In genomic region chr5:111677847-111678311, GRCm38 (mm10) we compare ENCODE assay signal across 13 mouse cellular contexts. TPM values are rescaled to one million over a fixed set of nuclear protein-coding genes. Genes with fewer than 3 reads are reported as not detected.
DNase-seq lines count a peak whose midpoint lies in the region; ATAC-seq lines count a peak whose summit lies in the region.
"Had no signal": no experiment of that assay in that cellular context is flagged by ENCODE, and none has a peak within 500 bp of the region (broad histone marks: within the 10 kb centered on the region; RNA-seq: fewer than 3 reads in every experiment).

No protein-coding gene starts in this region.

- H3K4me3 ChIP-seq in neural tube, embryonic 11.5 days (ENCODE audit: low read depth, low read length) = no peak overlapping the region
- H3K4me3 ChIP-seq in forebrain, embryonic 12.5 days (replicated peaks) = no peak overlapping the region
- no peak overlapping the region for H3K4me3 ChIP-seq in neural tube, embryonic 13.5 days
- no peak overlapping the region for H3K4me3 ChIP-seq in heart, embryonic 10.5 days

- WGBS in neural tube, embryonic 11.5 days = 25% methylated on average over 6 of the region's 6 CpGs
- 22% methylated on average over 6 of the region's 6 CpGs for WGBS in forebrain, embryonic 12.5 days
- 21% methylated on average over 6 of the region's 6 CpGs for WGBS in neural tube, embryonic 13.5 days
- 51% methylated on average over 6 of the region's 6 CpGs for WGBS in heart, embryonic 10.5 days

- H3K27me3 ChIP-seq in neural tube, embryonic 11.5 days (ENCODE audit: control insufficient read depth, insufficient read depth, low read length) = no peaks in the 10 kb centered on the region; the same call in 1 of the 2 replicates
- no peaks in the 10 kb centered on the region for H3K27me3 ChIP-seq in forebrain, embryonic 12.5 days
- H3K27me3 ChIP-seq in neural tube, embryonic 13.5 days = peaks cover 15% of the 10 kb centered on the region; the same call in 1 of the 2 replicates
- peaks cover 72% of the 10 kb centered on the region for H3K27me3 ChIP-seq in heart, embryonic 10.5 days (ENCODE audit: insufficient read depth, poor library complexity, severe bottlenecking)

- no peaks in the 10 kb centered on the region for H3K36me3 ChIP-seq in neural tube, embryonic 11.5 days (ENCODE audit: control insufficient read depth, insufficient read depth, low read length)
- H3K36me3 ChIP-seq in forebrain, embryonic 12.5 days (replicated peaks) = no peaks in the 10 kb centered on the region
- H3K36me3 ChIP-seq in neural tube, embryonic 13.5 days = no peaks in the 10 kb centered on the region
- H3K36me3 ChIP-seq in heart, embryonic 10.5 days = no peaks in the 10 kb centered on the region

- no peak overlapping the region; the same call in 1 of the 2 replicates for H3K27ac ChIP-seq in neural tube, embryonic 11.5 days (ENCODE audit: low read depth, low read length)
- H3K27ac ChIP-seq in forebrain, embryonic 12.5 days = peak overlapping the region; percentile 86
- H3K27ac ChIP-seq in neural tube, embryonic 13.5 days (replicated peaks) = peak overlapping the region; percentile 23; the same call in 1 of the 2 replicates
- H3K27ac ChIP-seq in heart, embryonic 10.5 days = no peak overlapping the region; the same call in 1 of the 2 replicates

- H3K4me1 ChIP-seq in neural tube, embryonic 11.5 days (ENCODE audit: control insufficient read depth, insufficient read depth, low read length) = peaks cover 23% of the 10 kb centered on the region
- H3K4me1 ChIP-seq in forebrain, embryonic 12.5 days = peaks cover 71% of the 10 kb centered on the region
- H3K4me1 ChIP-seq in neural tube, embryonic 13.5 days (replicated peaks) = peaks cover 62% of the 10 kb centered on the region
- peaks cover 27% of the 10 kb centered on the region for H3K4me1 ChIP-seq in heart, embryonic 10.5 days

- no peak overlapping the region for H3K4me2 ChIP-seq in neural tube, embryonic 11.5 days (ENCODE audit: low read depth)
- peak overlapping the region; percentile 25 for H3K4me2 ChIP-seq in forebrain, embryonic 12.5 days
- H3K4me2 ChIP-seq in neural tube, embryonic 13.5 days = no peak overlapping the region

- H3K9me3 ChIP-seq in neural tube, embryonic 11.5 days (ENCODE audit: control insufficient read depth, low read length) = no peaks in the 10 kb centered on the region
- no peaks in the 10 kb centered on the region for H3K9me3 ChIP-seq in forebrain, embryonic 12.5 days
- H3K9me3 ChIP-seq in neural tube, embryonic 13.5 days = no peaks in the 10 kb centered on the region
- H3K9me3 ChIP-seq in heart, embryonic 10.5 days = no peaks in the 10 kb centered on the region

- DNase-seq in neural tube, embryonic 11.5 days (ENCODE audit: low spot score) = no peak
- no peak for DNase-seq in neural tube, embryonic 10.5 days (ENCODE audit: extremely low spot score, low spot score)
- peak; percentile 40 to 48 for DNase-seq in layer of hippocampus, adult 8-10 months (ENCODE audit: low spot score in 2 of 2)
- no peak for DNase-seq in ovary, postnatal 14 days (ENCODE audit: low spot score)
- DNase-seq in heart, embryonic 10.5 days (ENCODE audit: low spot score) = no peak
- DNase-seq in spleen, postnatal 4 days (ENCODE audit: low spot score in 2 of 2) = no peak
- DNase-seq: heart, postnatal 36 days; kidney, postnatal 36 days had no signal

- peak; percentile 52; the same call in 1 of the 2 replicates for ATAC-seq in neural tube, embryonic 11.5 days (ENCODE audit: insufficient read depth, low FRiP score, low TSS enrichment)
- ATAC-seq in forebrain, embryonic 12.5 days (ENCODE audit: low FRiP score) = peak; percentile 61
- peak; percentile 36; the same call in 1 of the 2 replicates for ATAC-seq in neural tube, embryonic 13.5 days (ENCODE audit: low read depth)
- ATAC-seq: CD4-positive, CD25-positive, alpha-beta regulatory T cell, adult 4 months had no signal

- no peak overlapping the region for H3K9ac ChIP-seq in neural tube, embryonic 11.5 days (ENCODE audit: low read length)
- H3K9ac ChIP-seq in forebrain, embryonic 12.5 days = 0 out of 2 replicates have a peak overlapping the region, but pooled peaks have one; percentile 2
- no peak overlapping the region for H3K9ac ChIP-seq in neural tube, embryonic 13.5 days

RNA-seq across cellular contexts. Expression of gene Gm26897, which starts 55.8 kb away (rescaled TPM):
- not detected in 2 replicates for polyA plus RNA-seq in neural tube, embryonic 11.5 days (2014; fragmentation: Nextera tagmentation; extraction: Ambion mirVana)
- polyA plus RNA-seq in forebrain, embryonic 12.5 days (2016; fragmentation: Nextera tagmentation; extraction: Ambion mirVana) = not detected in 2 replicates
- total RNA-seq in layer of hippocampus, adult 8-10 months (2022) = not detected
- polyA plus RNA-seq in neural tube, embryonic 13.5 days (2015; fragmentation: Nextera tagmentation; extraction: Ambion mirVana) = not detected in 2 replicates
- polyA plus RNA-seq in heart, embryonic 10.5 days (2016; fragmentation: Nextera tagmentation; extraction: Ambion mirVana) = not detected in 2 replicates
- total RNA-seq: gastrocnemius, postnatal 36 days; heart, postnatal 36 days; liver, adult 2 months had no signal
- polyA plus RNA-seq: CD4-positive, CD25-positive, alpha-beta regulatory T cell, adult 4 months; liver, adult 2 months had no signal

Comparison
In these comparisons a context has a peak if more than half of its experiments do, and no peak if none do; other contexts are left out.
1. H3K27ac ChIP-seq: peak in forebrain, embryonic 12.5 days (single experiment) and neural tube, embryonic 13.5 days (single experiment); none in neural tube, embryonic 11.5 days (single experiment) and heart, embryonic 10.5 days (single experiment).
2. DNase-seq: peak in layer of hippocampus, adult 8-10 months (2 of 2); none in neural tube, embryonic 11.5 days (single experiment), neural tube, embryonic 10.5 days (single experiment), ovary, postnatal 14 days (single experiment), heart, embryonic 10.5 days (single experiment) and spleen, postnatal 4 days (0 of 2).
3. Peak in every context shown above with its lines, with median percentiles within 50 percentile points of each other: ATAC-seq.